Mouse (Mus musculus): ENCODE measurements around the gene Grid2. TPM values are rescaled to one million over a fixed set of nuclear protein-coding genes. Genes with fewer than 3 reads are reported as not detected.

Grid2 gene
- polyA plus RNA-seq, 1 experiment from 2014 or later, result 0.08 TPM

- Histone ChIP-seq H3K4me1 (replicated peaks; ENCODE audit: control insufficient read depth, insufficient read depth, low read length) (no peaks in the 10 kb centered on the region), H3K4me3 (ENCODE audit: low read depth, low read length) (no peak overlapping the region), H3K36me3 (ENCODE audit: control insufficient read depth, insufficient read depth, low read length) (no peaks in the 10 kb centered on the region), H3K4me2 (no peak overlapping the region), H3K9ac (ENCODE audit: low read depth, low read length) (no peak overlapping the region), H3K9me3 (ENCODE audit: control insufficient read depth, low read length) (no peaks in the 10 kb centered on the region), H3K27ac (ENCODE audit: low read depth, low read length) (no peak overlapping the region), H3K27me3 (replicated peaks; ENCODE audit: control insufficient read depth, insufficient read depth, low read length) (no peaks in the 10 kb centered on the region)
- DNase-seq (ENCODE audit: low spot score) (no peak), ATAC-seq (replicated peaks; ENCODE audit: low FRiP score) (no peak)
- WGBS, result 82% methylated on average over 1 of the region's 1 CpGs
Observed at GRCm38 (mm10) chr6:63701684-63702083, 446.0 kb downstream of the Grid2 start.

- Histone ChIP-seq H3K27me3 (replicated peaks; ENCODE audit: control insufficient read depth, insufficient read depth, low read length) (no peaks in the 10 kb centered on the region), H3K4me1 (replicated peaks; ENCODE audit: control insufficient read depth, insufficient read depth, low read length) (no peaks in the 10 kb centered on the region), H3K36me3 (ENCODE audit: control insufficient read depth, insufficient read depth, low read length) (no peaks in the 10 kb centered on the region), H3K4me3 (ENCODE audit: low read depth, low read length) (no peak overlapping the region), H3K27ac (ENCODE audit: low read depth, low read length) (no peak overlapping the region), H3K9ac (ENCODE audit: low read depth, low read length) (no peak overlapping the region), H3K9me3 (ENCODE audit: control insufficient read depth, low read length) (no peaks in the 10 kb centered on the region), H3K4me2 (no peak overlapping the region)
- DNase-seq (ENCODE audit: low spot score), result no peak
- WGBS, result 58% methylated on average over 2 of the region's 2 CpGs
- no peak for ATAC-seq (replicated peaks; ENCODE audit: low FRiP score)
Observed at GRCm38 (mm10) chr6:63733740-63734139, 478.1 kb downstream of the Grid2 start.

DNA sequence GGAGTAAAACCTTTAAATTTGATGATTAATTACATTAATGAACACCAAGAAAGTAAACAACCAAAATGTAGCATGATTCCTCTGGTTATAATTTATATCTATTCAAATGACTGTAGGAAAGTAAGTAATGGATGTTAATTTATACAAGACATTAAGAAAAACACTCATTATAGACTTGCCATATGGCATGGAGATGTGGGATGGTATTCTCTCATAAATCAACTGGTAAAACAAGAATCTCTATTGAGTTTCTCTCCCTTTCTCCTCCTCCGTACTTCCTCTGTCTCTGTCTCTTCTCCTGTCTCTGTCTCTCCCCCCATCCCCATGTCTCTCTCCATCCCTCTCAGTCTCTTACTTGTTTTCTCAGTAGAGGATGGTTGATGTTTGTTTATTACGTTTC, 506.9 kb downstream of the Grid2 start:
- Histone ChIP-seq H3K9ac (ENCODE audit: low read depth, low read length) (no peak overlapping the region), H3K4me3 (ENCODE audit: low read depth, low read length) (no peak overlapping the region), H3K4me1 (replicated peaks; ENCODE audit: control insufficient read depth, insufficient read depth, low read length) (no peaks in the 10 kb centered on the region), H3K4me2 (no peak overlapping the region), H3K27ac (ENCODE audit: low read depth, low read length) (no peak overlapping the region), H3K9me3 (ENCODE audit: control insufficient read depth, low read length) (no peaks in the 10 kb centered on the region), H3K36me3 (ENCODE audit: control insufficient read depth, insufficient read depth, low read length) (no peaks in the 10 kb centered on the region), H3K27me3 (replicated peaks; ENCODE audit: control insufficient read depth, insufficient read depth, low read length) (no peaks in the 10 kb centered on the region)
- WGBS, result 66% methylated on average over 2 of the region's 2 CpGs
- no peak for DNase-seq (ENCODE audit: low spot score)
- no peak for ATAC-seq (replicated peaks; ENCODE audit: low FRiP score)

- Histone ChIP-seq H3K36me3 (ENCODE audit: control insufficient read depth, insufficient read depth, low read length) (no peaks in the 10 kb centered on the region), H3K4me3 (ENCODE audit: low read depth, low read length) (no peak overlapping the region), H3K9me3 (ENCODE audit: control insufficient read depth, low read length) (no peaks in the 10 kb centered on the region), H3K4me1 (replicated peaks; ENCODE audit: control insufficient read depth, insufficient read depth, low read length) (no peaks in the 10 kb centered on the region), H3K27ac (ENCODE audit: low read depth, low read length) (no peak overlapping the region), H3K27me3 (replicated peaks; ENCODE audit: control insufficient read depth, insufficient read depth, low read length) (no peaks in the 10 kb centered on the region), H3K9ac (ENCODE audit: low read depth, low read length) (no peak overlapping the region), H3K4me2 (no peak overlapping the region)
- ATAC-seq (replicated peaks; ENCODE audit: low FRiP score) (no peak), DNase-seq (ENCODE audit: low spot score) (no peak)
Observed at GRCm38 (mm10) chr6:63794679-63795078, 539.0 kb downstream of the Grid2 start.

DNA sequence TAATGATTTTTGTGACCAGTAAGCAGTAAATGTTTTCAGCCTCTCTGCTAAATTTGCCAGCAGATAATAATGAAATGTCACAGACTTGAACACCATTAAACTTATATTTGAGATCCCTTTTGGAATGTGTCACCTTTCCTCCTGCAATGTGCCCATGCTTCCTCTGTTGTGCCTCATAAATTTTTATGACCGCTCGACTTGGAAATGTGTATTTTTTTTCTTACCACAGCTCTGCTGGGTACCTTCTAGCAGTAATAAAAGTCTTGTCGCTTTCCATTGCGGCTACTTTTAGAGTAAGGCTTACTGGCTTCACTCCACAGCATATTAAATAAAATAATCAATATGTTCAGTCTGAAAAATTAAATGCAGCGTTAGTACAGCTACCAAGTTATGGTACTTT, 564.6 kb downstream of the Grid2 start:
- Histone ChIP-seq H3K27me3 (replicated peaks; ENCODE audit: control insufficient read depth, insufficient read depth, low read length) (no peaks in the 10 kb centered on the region), H3K27ac (ENCODE audit: low read depth, low read length) (no peak overlapping the region), H3K36me3 (ENCODE audit: control insufficient read depth, insufficient read depth, low read length) (no peaks in the 10 kb centered on the region), H3K4me3 (ENCODE audit: low read depth, low read length) (no peak overlapping the region), H3K4me1 (replicated peaks; ENCODE audit: control insufficient read depth, insufficient read depth, low read length) (no peaks in the 10 kb centered on the region), H3K9me3 (ENCODE audit: control insufficient read depth, low read length) (no peaks in the 10 kb centered on the region), H3K9ac (ENCODE audit: low read depth, low read length) (no peak overlapping the region), H3K4me2 (no peak overlapping the region)
- ATAC-seq (replicated peaks; ENCODE audit: low FRiP score) (no peak), DNase-seq (ENCODE audit: low spot score) (no peak)
- 83% methylated on average over 5 of the region's 5 CpGs for WGBS

DNA sequence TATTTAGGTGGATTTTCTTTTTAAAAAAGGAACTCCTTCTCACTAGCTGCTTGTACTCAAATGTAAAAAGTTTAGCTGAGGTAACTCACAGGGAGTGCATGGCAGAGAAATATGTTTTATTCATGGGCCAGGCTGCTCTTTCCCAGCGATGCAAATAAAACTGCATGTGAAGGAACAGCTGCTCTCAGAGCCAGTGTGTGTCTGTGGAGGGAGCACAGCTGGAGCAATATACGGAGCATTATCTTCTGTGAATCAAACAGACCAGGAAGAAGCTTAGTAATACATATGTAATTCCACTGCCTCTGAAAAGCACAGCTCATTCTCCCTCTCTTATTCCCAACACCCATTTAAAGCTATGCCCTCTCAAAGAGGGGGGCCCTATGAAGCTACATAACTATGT, 607.0 kb downstream of the Grid2 start:
- no peak for ATAC-seq (replicated peaks; ENCODE audit: low FRiP score)
- Histone ChIP-seq H3K9me3 (ENCODE audit: control insufficient read depth, low read length) (no peaks in the 10 kb centered on the region), H3K4me2 (no peak overlapping the region), H3K27ac (ENCODE audit: low read depth, low read length) (no peak overlapping the region), H3K9ac (ENCODE audit: low read depth, low read length) (no peak overlapping the region), H3K36me3 (ENCODE audit: control insufficient read depth, insufficient read depth, low read length) (no peaks in the 10 kb centered on the region), H3K4me1 (replicated peaks; ENCODE audit: control insufficient read depth, insufficient read depth, low read length) (no peaks in the 10 kb centered on the region), H3K4me3 (ENCODE audit: low read depth, low read length) (no peak overlapping the region), H3K27me3 (replicated peaks; ENCODE audit: control insufficient read depth, insufficient read depth, low read length) (no peaks in the 10 kb centered on the region)
- DNase-seq (ENCODE audit: low spot score), result no peak
- 47% methylated on average over 2 of the region's 2 CpGs for whole genome bisulfite sequencing

DNA sequence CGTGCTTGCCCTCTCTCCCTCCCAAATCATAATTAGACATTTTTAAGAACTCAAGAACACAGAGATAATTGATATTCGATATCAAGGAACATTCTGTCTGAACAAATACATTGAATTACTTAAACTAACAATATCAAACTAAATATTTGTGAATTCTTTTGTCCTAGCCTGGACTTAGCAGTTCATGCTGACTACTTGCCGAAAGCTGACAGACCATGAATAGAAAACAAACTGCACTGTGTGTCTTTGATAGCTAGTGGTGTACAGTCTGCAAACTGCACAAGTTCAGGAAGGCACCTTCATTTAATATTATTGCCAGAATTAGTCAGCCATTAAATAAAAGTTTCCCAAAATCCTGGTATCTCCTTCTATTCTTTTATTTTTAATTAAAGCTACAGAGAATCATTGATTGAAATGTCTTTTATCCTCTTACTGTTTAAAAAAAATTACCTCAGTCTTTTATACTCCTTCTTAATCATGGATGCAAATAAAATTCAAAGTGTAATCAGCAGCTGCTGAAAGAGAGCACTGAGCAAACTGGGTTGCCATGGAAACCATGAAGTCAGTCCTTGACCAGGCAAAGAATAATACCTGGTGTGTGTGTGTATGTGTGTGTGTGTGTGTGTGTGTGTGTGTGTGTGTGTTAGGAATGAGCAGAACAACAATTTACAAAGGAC, 621.5 kb downstream of the Grid2 start:
- Histone ChIP-seq H3K27ac (ENCODE audit: low read depth, low read length) (no peak overlapping the region), H3K9me3 (ENCODE audit: control insufficient read depth, low read length) (no peaks in the 10 kb centered on the region), H3K36me3 (ENCODE audit: control insufficient read depth, insufficient read depth, low read length) (no peaks in the 10 kb centered on the region), H3K9ac (ENCODE audit: low read depth, low read length) (no peak overlapping the region), H3K4me3 (ENCODE audit: low read depth, low read length) (no peak overlapping the region), H3K27me3 (replicated peaks; ENCODE audit: control insufficient read depth, insufficient read depth, low read length) (no peaks in the 10 kb centered on the region), H3K4me2 (no peak overlapping the region), H3K4me1 (replicated peaks; ENCODE audit: control insufficient read depth, insufficient read depth, low read length) (no peaks in the 10 kb centered on the region)
- ATAC-seq (replicated peaks; ENCODE audit: low FRiP score), result no peak
- no peak for DNase-seq (ENCODE audit: low spot score)
- WGBS, result 74% methylated on average over 3 of the region's 3 CpGs

DNA sequence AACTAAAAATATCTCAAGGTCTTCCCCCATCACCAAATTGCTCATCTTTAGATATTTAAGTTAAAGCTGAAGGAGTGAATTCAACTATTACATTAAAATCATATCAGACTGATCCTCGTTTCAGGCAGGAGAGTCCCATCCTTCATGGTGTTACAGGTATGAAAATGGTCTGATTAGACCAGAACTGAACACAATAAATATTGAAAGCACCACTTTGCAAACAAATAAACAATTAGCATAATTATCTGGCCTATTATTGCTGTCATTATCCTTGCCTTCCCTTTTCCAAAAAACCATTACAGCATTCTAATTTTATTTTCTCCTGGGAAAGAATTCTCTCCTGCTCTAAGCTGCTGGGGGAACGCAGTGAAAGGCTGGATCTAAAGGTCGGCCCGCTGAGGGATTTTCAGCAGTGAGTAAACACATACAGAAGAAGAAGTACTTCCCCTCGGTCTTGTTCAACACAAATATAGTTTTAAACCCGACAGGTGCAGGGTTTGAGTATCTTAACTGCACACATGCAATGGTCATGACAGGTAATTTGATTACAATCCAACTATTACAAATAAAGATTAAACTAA, 622.2 kb downstream of the Grid2 start:
- 75% methylated on average over 6 of the region's 6 CpGs for WGBS
- Histone ChIP-seq H3K4me3 (ENCODE audit: low read depth, low read length) (no peak overlapping the region), H3K36me3 (ENCODE audit: control insufficient read depth, insufficient read depth, low read length) (no peaks in the 10 kb centered on the region), H3K9ac (ENCODE audit: low read depth, low read length) (no peak overlapping the region), H3K4me2 (no peak overlapping the region), H3K27me3 (replicated peaks; ENCODE audit: control insufficient read depth, insufficient read depth, low read length) (no peaks in the 10 kb centered on the region), H3K4me1 (replicated peaks; ENCODE audit: control insufficient read depth, insufficient read depth, low read length) (no peaks in the 10 kb centered on the region), H3K9me3 (ENCODE audit: control insufficient read depth, low read length) (no peaks in the 10 kb centered on the region), H3K27ac (ENCODE audit: low read depth, low read length) (no peak overlapping the region)
- ATAC-seq (replicated peaks; ENCODE audit: low FRiP score) (no peak), DNase-seq (ENCODE audit: low spot score) (no peak)

- DNase-seq (ENCODE audit: low spot score) (no peak), ATAC-seq (replicated peaks; ENCODE audit: low FRiP score) (no peak)
- Histone ChIP-seq H3K4me3 (ENCODE audit: low read depth, low read length) (no peak overlapping the region), H3K27ac (ENCODE audit: low read depth, low read length) (no peak overlapping the region), H3K9ac (ENCODE audit: low read depth, low read length) (no peak overlapping the region), H3K27me3 (replicated peaks; ENCODE audit: control insufficient read depth, insufficient read depth, low read length) (no peaks in the 10 kb centered on the region), H3K4me1 (replicated peaks; ENCODE audit: control insufficient read depth, insufficient read depth, low read length) (no peaks in the 10 kb centered on the region), H3K4me2 (no peak overlapping the region), H3K9me3 (ENCODE audit: control insufficient read depth, low read length) (no peaks in the 10 kb centered on the region), H3K36me3 (ENCODE audit: control insufficient read depth, insufficient read depth, low read length) (no peaks in the 10 kb centered on the region)
- WGBS, result 59% methylated on average over 3 of the region's 3 CpGs
Observed at GRCm38 (mm10) chr6:63894714-63895113, 639.0 kb downstream of the Grid2 start.

Data from liver, embryonic 11.5 days (tissue).